Mouse (Mus musculus) midbrain, embryonic 13.5 days (tissue): ENCODE measurements around the gene Sf1. TPM values are rescaled to one million over a fixed set of nuclear protein-coding genes. Genes with fewer than 3 reads are reported as not detected.
A peak's percentile ranks its signal among the peaks of the same experiment; 100 is the strongest.

Experiments
- ATAC-seq: fragments of 200-750 bp; cut with Nextera tagmentation; 2 replicates; pipeline ENCODE4 v1.8.0; 2017; ENCODE audit warnings: mild to moderate bottlenecking, moderate TSS enrichment, moderate library complexity
- H3K27ac ChIP-seq: fragments of 300-500 bp; sonication (generic); 2 replicates; pipeline ENCODE4 v1.5.1; 2015; ENCODE audit warnings: inconsistent platforms, mild to moderate bottlenecking, moderate library complexity
- H3K27me3 ChIP-seq: fragments of 300-500 bp; sonication (generic); 2 replicates; pipeline ENCODE4 v1.6.1; 2015; ENCODE audit warnings: mild to moderate bottlenecking, inconsistent platforms
- H3K36me3 ChIP-seq: fragments of 300-500 bp; sonication (generic); 2 replicates; pipeline ENCODE4 v1.6.1; 2015; ENCODE audit warnings: mild to moderate bottlenecking, inconsistent platforms
- H3K4me1 ChIP-seq: fragments of 300-500 bp; sonication (generic); replicated peaks from 2 replicates; pipeline ENCODE4 v1.6.1; 2015; ENCODE audit warnings: inconsistent platforms
- H3K4me2 ChIP-seq: fragments of 300-500 bp; sonication (generic); replicated peaks from 2 replicates; pipeline ENCODE4 v1.6.1; 2015; ENCODE audit warnings: moderate library complexity, mild to moderate bottlenecking, inconsistent platforms
- H3K4me3 ChIP-seq: fragments of 300-500 bp; sonication (generic); replicated peaks from 2 replicates; pipeline ENCODE4 v1.5.1; 2015; ENCODE audit warnings: mild to moderate bottlenecking, inconsistent platforms
- H3K9ac ChIP-seq: fragments of 300-500 bp; sonication (generic); replicated peaks from 2 replicates; pipeline ENCODE4 v1.6.1; 2015; ENCODE audit warnings: mild to moderate bottlenecking, inconsistent platforms
- H3K9me3 ChIP-seq: fragments of 300-500 bp; sonication (generic); 2 replicates; pipeline ENCODE4 v1.6.1; 2016; ENCODE audit warnings: mild to moderate bottlenecking, inconsistent platforms
- WGBS: fragments of 180-500 bp; shearing (Covaris S2); methylation state at CpG from one replicate; pipeline ENCODE4 v1.1.7; 2015; 5-methylcytosine and 5-hydroxymethylcytosine counted together
- polyA plus RNA-seq: library from polyadenylated mRNA; unstranded; fragments of >200 nt; fragmentation: Nextera tagmentation; extraction: Ambion mirVana; gene quantifications from 2 replicates; pipeline ENCODE4 v1.2.1, GENCODE M21; 2015

The Sf1 gene
- polyA plus RNA-seq, 1 experiment from 2014 or later = 128 TPM

DNA sequence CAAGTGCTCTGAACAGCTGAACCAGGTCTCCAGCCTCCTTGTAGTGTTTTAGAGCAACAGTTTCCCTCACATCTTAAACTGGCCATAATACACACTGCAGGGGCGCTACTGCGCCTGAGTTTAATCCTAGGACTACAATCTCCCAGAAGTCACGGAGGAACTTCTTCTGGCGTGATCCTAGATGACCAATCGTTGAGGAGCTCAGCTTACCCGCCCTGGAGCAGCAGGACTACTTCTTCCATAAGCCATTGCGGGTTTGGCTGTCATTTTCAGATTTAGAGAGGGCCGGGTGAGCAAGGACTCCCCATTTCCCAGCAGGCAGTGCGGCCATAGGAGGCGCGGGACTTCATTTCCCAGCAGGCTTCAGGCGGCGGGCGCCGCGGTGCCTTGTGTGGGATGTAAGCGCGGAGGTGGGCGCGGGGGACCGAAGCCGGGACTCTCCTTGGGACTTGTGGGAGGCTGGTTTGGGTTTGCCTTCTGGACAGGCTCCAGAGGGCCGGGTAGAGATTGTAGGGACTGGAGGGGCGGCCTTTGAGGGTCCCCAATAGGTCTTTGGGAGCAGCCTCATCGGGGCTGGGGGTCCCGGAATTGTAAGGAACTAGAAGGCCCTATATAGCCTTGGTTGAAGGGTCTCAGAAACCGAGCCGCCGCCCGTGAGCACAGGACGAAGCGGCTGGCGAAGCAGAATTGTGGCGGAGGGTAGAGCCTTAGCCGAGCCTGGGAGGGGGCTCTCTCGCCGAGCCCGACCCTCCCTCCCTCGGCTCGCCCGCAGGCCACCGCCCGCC, 28.6 kb upstream of the Sf1 start, which contains the start of gene Men1:
Gene Men1 (plus strand): TSS at position 307 of the 785 bp plus-strand sequence.
- peak within 1 kb of the TSS; percentile 94 for H3K4me2 ChIP-seq
- H3K9ac ChIP-seq = peak within 1 kb of the TSS; percentile 88
- H3K27me3 ChIP-seq = no peaks in the 10 kb centered on the region
- peak; percentile 96 for ATAC-seq
- H3K4me3 ChIP-seq = peak within 1 kb of the TSS; percentile 85
- peaks cover 33% of the 10 kb centered on the region for H3K36me3 ChIP-seq
- WGBS = under 1% methylated on average over 42 of the region's 43 CpGs
- peak within 1 kb of the TSS; percentile 82 for H3K27ac ChIP-seq
- H3K4me1 ChIP-seq = peaks cover 33% of the 10 kb centered on the region
- no peaks in the 10 kb centered on the region for H3K9me3 ChIP-seq

DNA sequence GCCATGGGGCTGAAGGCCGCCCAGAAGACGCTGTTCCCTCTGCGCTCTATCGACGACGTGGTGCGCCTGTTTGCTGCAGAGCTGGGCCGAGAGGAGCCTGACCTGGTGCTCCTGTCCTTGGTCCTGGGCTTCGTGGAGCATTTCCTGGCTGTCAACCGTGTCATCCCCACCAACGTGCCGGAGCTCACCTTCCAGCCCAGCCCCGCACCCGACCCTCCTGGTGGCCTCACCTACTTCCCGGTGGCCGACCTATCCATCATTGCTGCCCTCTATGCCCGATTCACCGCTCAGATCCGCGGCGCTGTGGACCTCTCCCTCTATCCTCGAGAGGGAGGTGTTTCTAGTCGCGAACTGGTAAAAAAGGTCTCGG, 28.0 kb upstream of the Sf1 start:
- Histone ChIP-seq H3K27me3 (no peaks in the 10 kb centered on the region), H3K9ac (peak overlapping the region; percentile 88), H3K4me3 (peak overlapping the region; percentile 85), H3K36me3 (peaks cover 38% of the 10 kb centered on the region), H3K4me1 (peaks cover 38% of the 10 kb centered on the region), H3K4me2 (peak overlapping the region; percentile 94), H3K9me3 (no peaks in the 10 kb centered on the region), H3K27ac (peak overlapping the region; percentile 82)
- no peak; the same call in 1 of the 2 replicates for ATAC-seq
- under 1% methylated on average over 24 of the region's 25 CpGs for WGBS

DNA sequence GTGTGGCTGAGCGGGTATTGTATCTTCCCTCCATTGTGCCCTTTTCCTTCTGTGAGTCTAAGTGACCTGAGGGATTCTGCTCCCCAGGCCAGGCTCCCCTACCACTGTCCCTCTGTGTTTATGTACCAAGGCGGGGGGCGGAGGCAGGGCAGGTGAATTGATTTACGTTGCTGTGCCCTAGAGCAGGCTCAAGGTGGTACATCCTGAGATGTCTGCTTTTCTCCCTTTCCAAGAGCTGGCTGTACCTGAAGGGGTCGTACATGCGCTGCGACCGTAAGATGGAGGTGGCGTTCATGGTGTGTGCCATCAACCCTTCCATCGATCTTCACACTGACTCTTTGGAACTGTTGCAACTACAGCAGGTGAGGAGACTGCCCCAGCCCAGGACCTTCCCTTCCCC, 26.6 kb upstream of the Sf1 start:
- Histone ChIP-seq H3K36me3 (peaks cover 39% of the 10 kb centered on the region), H3K9me3 (no peaks in the 10 kb centered on the region), H3K4me3 (peak overlapping the region; percentile 85), H3K27ac (no peak overlapping the region), H3K4me1 (peaks cover 49% of the 10 kb centered on the region), H3K9ac (peak overlapping the region; percentile 88), H3K27me3 (no peaks in the 10 kb centered on the region), H3K4me2 (peak overlapping the region; percentile 94)
- WGBS = 95% methylated on average over 10 of the region's 10 CpGs
- no peak for ATAC-seq

- Histone ChIP-seq H3K36me3 (peaks cover 52% of the 10 kb centered on the region), H3K9ac (no peak overlapping the region), H3K27ac (no peak overlapping the region), H3K4me3 (no peak overlapping the region), H3K4me2 (no peak overlapping the region), H3K4me1 (peaks cover 48% of the 10 kb centered on the region), H3K9me3 (no peaks in the 10 kb centered on the region), H3K27me3 (no peaks in the 10 kb centered on the region)
- no peak for ATAC-seq
- 95% methylated on average over 7 of the region's 7 CpGs for WGBS
These were observed 25.3 kb upstream of the Sf1 start for GRCm38 (mm10) chr19:6338171-6338570.

DNA sequence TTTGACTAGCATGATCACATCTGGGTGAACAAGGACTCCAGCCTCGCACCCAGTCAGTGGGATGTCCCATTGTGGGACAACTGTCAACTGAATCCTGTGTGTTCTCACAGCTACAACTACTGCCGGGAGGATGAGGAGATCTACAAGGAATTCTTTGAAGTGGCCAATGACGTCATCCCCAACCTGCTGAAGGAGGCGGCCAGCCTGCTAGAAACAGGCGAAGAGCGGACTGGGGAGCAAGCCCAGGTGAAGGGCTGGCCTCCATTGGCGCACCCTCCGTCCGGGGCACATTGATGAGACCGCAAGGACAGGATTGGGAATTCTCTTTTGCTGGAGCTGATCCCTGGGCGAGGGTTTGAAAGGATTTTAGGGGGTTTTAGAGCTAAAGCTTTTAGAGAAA, 24.8 kb upstream of the Sf1 start:
- ATAC-seq = no peak
- H3K27ac ChIP-seq = no peak overlapping the region
- WGBS = 90% methylated on average over 11 of the region's 11 CpGs
- peaks cover 48% of the 10 kb centered on the region for H3K4me1 ChIP-seq
- no peak overlapping the region for H3K9ac ChIP-seq
- H3K27me3 ChIP-seq = no peaks in the 10 kb centered on the region
- no peak overlapping the region for H3K4me2 ChIP-seq
- H3K9me3 ChIP-seq = no peaks in the 10 kb centered on the region
- no peak overlapping the region for H3K4me3 ChIP-seq
- peaks cover 57% of the 10 kb centered on the region for H3K36me3 ChIP-seq

DNA sequence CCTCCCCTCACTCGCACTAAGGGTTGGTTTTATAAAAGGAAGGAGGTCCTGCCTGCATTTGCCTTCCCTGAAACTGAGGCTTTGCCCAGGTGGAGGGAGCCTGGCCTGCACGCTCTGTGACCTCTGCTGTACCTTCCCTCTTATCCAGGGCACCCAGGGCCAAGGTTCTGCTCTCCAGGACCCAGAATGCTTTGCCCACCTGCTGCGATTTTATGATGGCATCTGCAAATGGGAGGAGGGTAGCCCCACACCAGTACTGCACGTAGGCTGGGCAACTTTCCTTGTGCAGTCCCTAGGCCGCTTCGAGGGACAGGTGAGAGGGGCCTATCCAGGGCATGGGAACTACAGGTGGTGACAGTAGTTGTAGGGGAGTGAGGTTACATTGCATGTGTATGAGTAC, 24.3 kb upstream of the Sf1 start:
- no peak for ATAC-seq
- peaks cover 47% of the 10 kb centered on the region for H3K4me1 ChIP-seq
- H3K9ac ChIP-seq = no peak overlapping the region
- no peaks in the 10 kb centered on the region for H3K27me3 ChIP-seq
- no peak overlapping the region for H3K27ac ChIP-seq
- H3K4me2 ChIP-seq = no peak overlapping the region
- WGBS = 95% methylated on average over 6 of the region's 6 CpGs
- H3K4me3 ChIP-seq = no peak overlapping the region
- no peaks in the 10 kb centered on the region for H3K9me3 ChIP-seq
- H3K36me3 ChIP-seq = peaks cover 61% of the 10 kb centered on the region

GRCm38 (mm10) chr19:6339890-6340504, 23.5 kb upstream of the Sf1 start:
- peaks cover 43% of the 10 kb centered on the region for H3K4me1 ChIP-seq
- no peak overlapping the region for H3K27ac ChIP-seq
- H3K9ac ChIP-seq = no peak overlapping the region
- ATAC-seq = no peak
- H3K27me3 ChIP-seq = no peaks in the 10 kb centered on the region
- no peaks in the 10 kb centered on the region for H3K9me3 ChIP-seq
- H3K4me3 ChIP-seq = 0 out of 2 replicates have a peak overlapping the region, but pooled peaks have one; percentile 1
- peak overlapping the region; percentile 86; the same call in 1 of the 2 replicates for H3K4me2 ChIP-seq
- 62% methylated on average over 15 of the region's 15 CpGs for WGBS
- H3K36me3 ChIP-seq = peaks cover 69% of the 10 kb centered on the region

- peaks cover 77% of the 10 kb centered on the region for H3K36me3 ChIP-seq
- peak; percentile 62 for ATAC-seq
- peak within 1 kb of the TSS; percentile 52 for H3K4me3 ChIP-seq
- peaks cover 41% of the 10 kb centered on the region for H3K4me1 ChIP-seq
- H3K9ac ChIP-seq = peak within 1 kb of the TSS; percentile 77
- WGBS = 7% methylated on average over 69 of the region's 72 CpGs
- peak within 1 kb of the TSS; percentile 86 for H3K4me2 ChIP-seq
- no peak within 1 kb of the TSS; the same call in 1 of the 2 replicates for H3K27ac ChIP-seq
- no peaks in the 10 kb centered on the region for H3K27me3 ChIP-seq
- no peaks in the 10 kb centered on the region for H3K9me3 ChIP-seq
These were observed 22.7 kb upstream of the Sf1 start, which contains the start of gene Map4k2 for GRCm38 (mm10) chr19:6340524-6341452. TSS of gene Map4k2 (plus strand) at chr19:6341135.

GRCm38 (mm10) chr19:6341453-6342077, 21.9 kb upstream of the Sf1 start:
- 13% methylated on average over 23 of the region's 23 CpGs for WGBS
- peak; percentile 7; the same call in 1 of the 2 replicates for ATAC-seq
- Histone ChIP-seq H3K4me1 (peaks cover 33% of the 10 kb centered on the region), H3K36me3 (peaks cover 85% of the 10 kb centered on the region), H3K9me3 (no peaks in the 10 kb centered on the region), H3K4me2 (peak overlapping the region; percentile 86), H3K27me3 (no peaks in the 10 kb centered on the region), H3K9ac (peak overlapping the region; percentile 77), H3K4me3 (peak overlapping the region; percentile 52), H3K27ac (no peak overlapping the region; the same call in 1 of the 2 replicates)

GRCm38 (mm10) chr19:6342276-6342933, 21.1 kb upstream of the Sf1 start:
- no peak overlapping the region for H3K27ac ChIP-seq

More at GRCm38 (mm10) chr19:6342276-6342933, 21.1 kb upstream of the Sf1 start:
- Histone ChIP-seq H3K4me2 (peak overlapping the region; percentile 86; the same call in 1 of the 2 replicates), H3K4me1 (peaks cover 25% of the 10 kb centered on the region), H3K36me3 (peaks cover 85% of the 10 kb centered on the region), H3K4me3 (no peak overlapping the region), H3K27me3 (no peaks in the 10 kb centered on the region), H3K9me3 (no peaks in the 10 kb centered on the region), H3K9ac (no peak overlapping the region)
- no peak; the same call in 1 of the 2 replicates for ATAC-seq
- WGBS = 78% methylated on average over 5 of the region's 5 CpGs
